Mouse (Mus musculus): Measurements from ENCODE around the gene Satb1.

- TF ChIP-seq GATA1 (IDR thresholded peaks at IDR 0.05; ENCODE audit: low read length): no peak
- no peak for TF ChIP-seq TAL1 (IDR thresholded peaks at IDR 0.05; ENCODE audit: low read length)
Measured at GRCm38 (mm10) chr17:51836243-51836642, 3.2 kb upstream of the Satb1 start.
